ENCODE assay signal across 23 mouse cellular contexts in genomic region chr7:29922780-29923179, GRCm38 (mm10).
"Had no signal": no experiment of that assay in that cellular context is flagged by ENCODE, and none has a peak within 500 bp of the region (broad histone marks: within the 10 kb centered on the region; RNA-seq: fewer than 3 reads in every experiment).

No protein-coding gene starts in this region.

- ATAC-seq: intestine, embryonic 16.5 days; liver, postnatal 0 days; midbrain, embryonic 13.5 days had no signal

- DNase-seq: kidney, adult 18-20 months; kidney, postnatal 36 days; left cerebral cortex, postnatal 4 days; liver, postnatal 0 days; lung, postnatal 10 days; lung, postnatal 36 days; right cerebral cortex, adult 18-20 months; right cerebral cortex, postnatal 14 days; right cerebral cortex, postnatal 4 days; spleen, adult 18-20 months; thymus, adult 18-20 months; thymus, postnatal 36 days had no signal

- H3K4me2 ChIP-seq: limb, embryonic 12.5 days; limb, embryonic 15.5 days; liver, embryonic 11.5 days; lung, embryonic 15.5 days; midbrain, embryonic 13.5 days; neural tube, embryonic 12.5 days; neural tube, embryonic 15.5 days had no signal

- H3K9me3 ChIP-seq: limb, embryonic 15.5 days; lung, embryonic 15.5 days; midbrain, embryonic 10.5 days; midbrain, embryonic 13.5 days; neural tube, embryonic 12.5 days; neural tube, embryonic 15.5 days had no signal

- H3K4me3 ChIP-seq: limb, embryonic 12.5 days; limb, embryonic 15.5 days; lung, embryonic 15.5 days; megakaryocyte, embryonic 14.5 days; midbrain, embryonic 10.5 days; midbrain, embryonic 13.5 days; neural tube, embryonic 12.5 days; neural tube, embryonic 15.5 days had no signal

- H3K36me3 ChIP-seq: limb, embryonic 12.5 days; limb, embryonic 15.5 days; lung, embryonic 15.5 days; midbrain, embryonic 10.5 days; midbrain, embryonic 13.5 days; neural tube, embryonic 12.5 days; neural tube, embryonic 15.5 days had no signal

- H3K9ac ChIP-seq: limb, embryonic 12.5 days; limb, embryonic 15.5 days; liver, embryonic 14.5 days; liver, postnatal 0 days; lung, embryonic 15.5 days; midbrain, embryonic 13.5 days; neural tube, embryonic 12.5 days; neural tube, embryonic 15.5 days had no signal

- H3K4me1 ChIP-seq: limb, embryonic 12.5 days; limb, embryonic 15.5 days; lung, embryonic 15.5 days; megakaryocyte, embryonic 14.5 days; midbrain, embryonic 10.5 days; midbrain, embryonic 13.5 days; neural tube, embryonic 12.5 days; neural tube, embryonic 15.5 days had no signal

- H3K27ac ChIP-seq: limb, embryonic 12.5 days; limb, embryonic 15.5 days; liver, embryonic 14.5 days; lung, embryonic 15.5 days; midbrain, embryonic 10.5 days; midbrain, embryonic 13.5 days; neural tube, embryonic 12.5 days; neural tube, embryonic 15.5 days had no signal

- H3K27me3 ChIP-seq: limb, embryonic 12.5 days; limb, embryonic 15.5 days; lung, embryonic 15.5 days; megakaryocyte, embryonic 14.5 days; midbrain, embryonic 13.5 days; neural tube, embryonic 12.5 days; neural tube, embryonic 15.5 days had no signal
